Mouse (Mus musculus) intestine, postnatal 0 days (tissue): Measurements from ENCODE around the gene Fcgrt. TPM values are rescaled to one million over a fixed set of nuclear protein-coding genes. Genes with fewer than 3 reads are reported as not detected.
"Not testable (repeated sequence)": the region's sequence is repeated elsewhere in the genome, so short reads cannot be mapped to it uniquely, and the experiment has no call there.

Source experiments
- ATAC-seq: fragments of 200-750 bp; cut with Nextera tagmentation; 2 replicates; pipeline ENCODE4 v1.8.0; 2017; ENCODE audit warnings: mild to moderate bottlenecking, moderate TSS enrichment, moderate library complexity
- H3K27ac ChIP-seq: fragments of 300-500 bp; sonication (generic); 2 replicates; pipeline ENCODE4 v1.5.1; 2014; ENCODE audit warnings: mild to moderate bottlenecking, low read depth, low read length, moderate library complexity
- H3K27me3 ChIP-seq: fragments of 300-500 bp; sonication (generic); replicated peaks from 2 replicates; pipeline ENCODE4 v1.6.1; 2014; ENCODE audit warnings: low read length, mixed read lengths; ENCODE audit not compliant: control insufficient read depth, insufficient read depth
- H3K36me3 ChIP-seq: fragments of 300-500 bp; sonication (generic); 2 replicates; pipeline ENCODE4 v1.6.1; 2014; ENCODE audit warnings: mild to moderate bottlenecking, moderate library complexity; ENCODE audit not compliant: control insufficient read depth, insufficient read depth
- H3K4me1 ChIP-seq: fragments of 300-500 bp; sonication (generic); replicated peaks from 2 replicates; pipeline ENCODE4 v1.6.1; 2014; ENCODE audit warnings: antibody characterized with exemption, low read length, mixed read lengths; ENCODE audit not compliant: control insufficient read depth, insufficient read depth
- H3K4me2 ChIP-seq: fragments of 300-500 bp; sonication (generic); replicated peaks from 2 replicates; pipeline ENCODE4 v1.6.1; 2014; ENCODE audit warnings: low read depth, mild to moderate bottlenecking, moderate library complexity
- H3K4me3 ChIP-seq: fragments of 300-500 bp; sonication (generic); 2 replicates; pipeline ENCODE4 v1.5.1; 2014; ENCODE audit warnings: low read depth, low read length
- H3K9ac ChIP-seq: fragments of 300-500 bp; sonication (generic); 2 replicates; pipeline ENCODE4 v1.6.1; 2014; ENCODE audit warnings: mild to moderate bottlenecking, low read depth, low read length
- H3K9me3 ChIP-seq: fragments of 300-500 bp; sonication (generic); 2 replicates; pipeline ENCODE4 v1.6.1; 2016; ENCODE audit warnings: mixed run types; ENCODE audit not compliant: control insufficient read depth
- CTCF ChIP-seq: sonication (generic); IDR thresholded peaks from 2 replicates; pipeline ENCODE4 v1.5.1; 2016; ENCODE audit warnings: low read depth, mild to moderate bottlenecking, control low read depth, antibody characterized with exemption, moderate library complexity
- WGBS: fragments of 180-500 bp; shearing (Covaris S2); extraction: QIAGEN DNeasy Blood & Tissue Kit; methylation state at CpG from one replicate; pipeline ENCODE4 v1.1.7; 2014; 5-methylcytosine and 5-hydroxymethylcytosine counted together
- polyA plus RNA-seq: library from polyadenylated mRNA; unstranded; fragments of >200 nt; fragmentation: Nextera tagmentation; extraction: Ambion mirVana; gene quantifications from 2 replicates; pipeline ENCODE4 v1.2.1, GENCODE M21; 2015

Fcgrt gene
- polyA plus RNA-seq, 1 experiment from 2014 or later, result 3,267 TPM

DNA sequence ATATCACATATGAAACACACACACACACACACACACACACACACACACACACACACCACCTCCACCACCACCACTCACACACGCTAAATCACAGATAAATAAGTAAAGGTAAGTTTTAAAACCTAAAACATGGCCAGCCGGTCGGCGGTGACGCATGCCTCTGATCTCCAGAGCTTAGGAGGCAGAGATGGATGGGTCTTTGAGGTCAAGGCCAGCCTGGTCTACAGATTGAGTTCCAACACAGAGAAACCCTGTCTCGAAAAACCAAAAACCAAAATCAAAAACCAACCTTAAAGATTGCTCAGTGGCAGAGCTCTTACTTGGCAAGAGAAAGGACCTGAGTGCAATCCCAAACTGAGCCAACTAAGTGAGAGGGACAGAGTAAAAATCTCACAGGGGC, 3.6 kb downstream of the Fcgrt start:
- TF ChIP-seq CTCF, result no peak
- 90% methylated on average over 6 of the region's 6 CpGs for WGBS
- Histone ChIP-seq H3K4me1 (no peaks in the 10 kb centered on the region; the same call in 1 of the 2 replicates), H3K9me3 (no peaks in the 10 kb centered on the region), H3K4me3 (peak overlapping the region; percentile 45), H3K9ac (no peak overlapping the region; the same call in 1 of the 2 replicates), H3K27ac (no peak overlapping the region), H3K4me2 (peak overlapping the region; percentile 67), H3K27me3 (no peaks in the 10 kb centered on the region), H3K36me3 (peaks cover 36% of the 10 kb centered on the region)
- no peak for ATAC-seq

DNA sequence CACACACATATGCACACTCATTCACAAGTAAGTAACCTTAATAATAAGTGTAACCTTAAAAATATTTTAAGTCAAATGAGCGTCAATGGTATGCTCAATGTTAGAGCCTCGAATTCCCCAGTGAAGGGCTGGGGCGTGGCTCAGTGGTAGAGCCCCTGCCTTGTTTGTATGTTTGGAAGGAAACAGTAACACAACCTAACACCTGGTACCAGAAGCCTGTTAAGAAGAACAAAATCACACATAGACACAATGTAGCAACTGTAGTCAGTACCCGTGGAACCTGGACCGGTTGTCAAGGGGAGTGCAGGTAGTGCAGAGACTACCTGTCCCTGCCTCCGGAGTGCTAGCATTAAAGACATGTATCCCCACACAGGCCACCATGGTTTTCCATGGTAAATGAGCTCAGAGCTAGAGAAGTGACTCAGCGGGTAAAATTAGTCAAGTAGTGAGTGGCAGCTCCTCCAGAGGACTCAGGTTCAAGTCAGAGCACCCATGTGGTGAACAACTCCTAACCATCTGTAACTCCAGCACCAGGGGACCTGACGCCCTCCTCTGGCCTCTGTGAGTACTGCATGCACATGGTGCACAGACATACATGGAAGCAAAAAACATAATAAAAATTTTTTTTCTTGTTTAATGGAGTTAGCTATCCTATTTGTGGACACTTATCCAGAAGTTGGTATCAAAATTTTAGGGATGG, 5.0 kb downstream of the Fcgrt start:
- 89% methylated on average over 8 of the region's 8 CpGs for WGBS
- no peak for ATAC-seq
- Histone ChIP-seq H3K9ac (no peak overlapping the region), H3K27ac (no peak overlapping the region), H3K36me3 (peaks cover 43% of the 10 kb centered on the region), H3K4me3 (0 out of 2 replicates have a peak overlapping the region, but pooled peaks have one; percentile 12), H3K9me3 (no peaks in the 10 kb centered on the region), H3K4me1 (no peaks in the 10 kb centered on the region; the same call in 1 of the 2 replicates), H3K27me3 (no peaks in the 10 kb centered on the region), H3K4me2 (peak overlapping the region; percentile 67)
- TF ChIP-seq CTCF, result peak; percentile 63

GRCm38 (mm10) chr7:45097479-45097878, 6.2 kb downstream of the Fcgrt start:
- TF ChIP-seq CTCF, result no peak
- WGBS, result 42% methylated on average over 6 of the region's 6 CpGs
- no peak overlapping the region; the same call in 1 of the 2 replicates for H3K27ac ChIP-seq
- H3K9me3 ChIP-seq, result no peaks in the 10 kb centered on the region
- no peak for ATAC-seq
- H3K4me3 ChIP-seq, result no peak overlapping the region
- H3K27me3 ChIP-seq, result no peaks in the 10 kb centered on the region
- no peaks in the 10 kb centered on the region; the same call in 1 of the 2 replicates for H3K4me1 ChIP-seq
- peaks cover 39% of the 10 kb centered on the region for H3K36me3 ChIP-seq
- H3K9ac ChIP-seq, result no peak overlapping the region
- H3K4me2 ChIP-seq, result 0 out of 2 replicates have a peak overlapping the region, but pooled peaks have one; percentile 6

- H3K27me3 ChIP-seq, H3K4me3 ChIP-seq, H3K4me1 ChIP-seq, H3K4me2 ChIP-seq, H3K9me3 ChIP-seq, H3K9ac ChIP-seq, ATAC-seq, H3K27ac ChIP-seq: not testable (repeated sequence)
- 91% methylated on average over 14 of the region's 14 CpGs for WGBS
- H3K36me3 ChIP-seq, result peaks cover 29% of the 10 kb centered on the region
Measured at GRCm38 (mm10) chr7:45095965-45096364, 7.7 kb downstream of the Fcgrt start.

DNA sequence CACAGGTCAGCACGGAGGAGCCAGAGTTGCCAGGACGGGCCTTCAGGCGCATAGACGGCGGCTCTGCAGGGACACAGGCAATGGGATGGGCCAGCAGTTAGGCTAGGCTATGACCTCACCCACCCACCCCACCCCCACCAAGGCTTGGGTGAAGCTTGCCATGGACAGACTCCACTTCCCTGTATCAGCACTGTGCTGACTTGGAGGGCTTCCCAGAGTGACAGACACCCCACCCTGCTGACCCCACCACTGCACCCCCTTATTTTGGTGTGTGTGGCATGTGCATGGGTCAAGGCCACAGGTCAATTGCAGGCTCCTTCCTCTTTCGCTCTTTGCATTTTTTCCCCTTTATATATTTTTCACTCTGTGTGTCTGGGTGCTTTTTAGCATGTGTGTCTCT, 8.3 kb downstream of the Fcgrt start:
- no peaks in the 10 kb centered on the region for H3K4me1 ChIP-seq
- H3K27ac ChIP-seq, result no peak overlapping the region
- H3K4me3 ChIP-seq, result no peak overlapping the region
- H3K4me2 ChIP-seq, result no peak overlapping the region
- no peak; the same call in 1 of the 2 replicates for ATAC-seq
- no peak overlapping the region for H3K9ac ChIP-seq
- TF ChIP-seq CTCF, result no peak
- H3K27me3 ChIP-seq, result no peaks in the 10 kb centered on the region
- peaks cover 29% of the 10 kb centered on the region for H3K36me3 ChIP-seq
- H3K9me3 ChIP-seq, result no peaks in the 10 kb centered on the region
- WGBS, result 80% methylated on average over 6 of the region's 6 CpGs

GRCm38 (mm10) chr7:45094121-45094520, 9.5 kb downstream of the Fcgrt start:
- Histone ChIP-seq H3K9ac (no peak overlapping the region), H3K4me2 (no peak overlapping the region), H3K27me3 (no peaks in the 10 kb centered on the region), H3K9me3 (no peaks in the 10 kb centered on the region), H3K4me1 (no peaks in the 10 kb centered on the region), H3K27ac (no peak overlapping the region), H3K36me3 (peaks cover 29% of the 10 kb centered on the region), H3K4me3 (no peak overlapping the region)
- ATAC-seq, result no peak
- TF ChIP-seq CTCF, result no peak
- WGBS, result 45% methylated on average over 7 of the region's 7 CpGs
